Mouse (Mus musculus): ENCODE results near the gene Rtp2.
"Not testable (repeated sequence)": the region's sequence is repeated elsewhere in the genome, so short reads cannot be mapped to it uniquely, and the experiment has no call there.

The Rtp2 gene

DNA sequence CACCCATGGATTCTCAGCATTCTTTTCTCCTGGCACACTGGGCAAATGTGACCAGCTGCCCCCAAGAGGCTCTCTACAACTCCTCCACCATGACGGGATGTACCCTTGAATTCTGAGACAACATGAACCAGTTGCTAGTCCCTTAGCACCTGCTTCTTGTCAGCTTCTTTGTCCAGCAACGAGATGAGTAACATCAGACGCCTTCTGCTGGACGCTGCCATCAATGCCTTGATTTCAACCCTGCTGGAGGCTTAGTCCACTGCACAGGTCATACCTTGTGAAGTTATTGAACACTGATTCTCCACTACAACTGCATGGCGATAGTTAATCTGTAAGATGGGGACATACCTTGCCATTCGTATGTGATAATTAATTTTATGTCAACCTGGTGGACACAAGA, 15.5 kb upstream of the Rtp2 start:
- no peak for DNase-seq

DNA sequence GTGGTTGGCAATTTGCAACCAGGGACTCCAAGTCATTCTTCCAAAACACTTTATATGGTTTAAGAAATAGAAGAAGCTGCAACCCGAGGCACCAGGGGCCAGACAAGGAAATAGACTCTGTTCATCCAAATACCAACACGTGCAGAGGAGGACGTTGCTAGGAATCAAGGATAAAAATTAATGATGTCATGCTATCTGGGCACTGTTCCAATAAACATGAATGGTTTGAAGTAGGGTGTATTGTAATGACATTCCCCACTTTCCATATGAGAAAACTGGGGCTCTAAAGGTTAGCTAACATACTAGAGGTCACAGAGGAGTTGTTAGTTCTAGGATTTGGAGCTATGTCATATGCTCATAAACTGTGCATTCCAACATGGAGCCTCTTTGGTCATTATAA, 12.6 kb upstream of the Rtp2 start:
- no peak for DNase-seq

DNA sequence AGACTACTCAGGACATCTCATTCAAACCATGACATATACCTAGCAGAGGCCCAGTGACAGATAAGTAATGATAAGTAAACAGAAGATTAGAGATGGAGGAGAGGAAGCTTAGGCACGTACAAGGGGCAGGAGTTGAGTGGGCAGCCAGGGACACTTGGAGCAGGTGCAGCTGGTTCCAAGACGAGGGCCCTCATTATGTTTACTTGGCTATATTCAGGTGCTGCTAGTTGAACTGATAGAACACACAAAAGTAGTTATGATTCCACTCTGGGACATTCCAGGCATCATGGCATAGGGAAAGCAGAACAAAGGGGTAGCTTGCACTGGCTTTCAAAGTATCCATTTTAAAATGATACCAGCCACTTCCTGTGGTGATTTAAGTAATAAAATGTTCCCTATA, 2.2 kb upstream of the Rtp2 start:
- no peak for DNase-seq

DNA sequence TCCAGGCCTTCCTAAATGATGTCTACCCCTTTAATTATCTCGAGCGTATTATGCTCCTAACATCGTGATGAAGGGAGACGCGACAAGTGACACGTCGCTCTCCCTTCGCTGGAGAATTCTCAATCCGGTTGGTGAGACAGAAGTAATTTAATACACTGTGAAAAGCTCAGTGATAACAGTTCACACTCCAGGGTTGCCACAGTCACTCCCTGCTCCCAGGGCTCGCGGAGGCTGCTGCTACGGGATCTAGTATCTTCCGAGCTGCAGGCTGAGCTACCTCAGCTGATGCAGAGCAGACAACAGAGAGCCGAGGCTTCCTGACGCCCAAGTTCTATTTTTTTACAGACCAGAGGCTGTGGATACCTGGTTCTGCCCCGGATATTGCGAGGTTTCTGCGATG, 919 bp downstream of the Rtp2 start:
- no peak for DNase-seq

DNA sequence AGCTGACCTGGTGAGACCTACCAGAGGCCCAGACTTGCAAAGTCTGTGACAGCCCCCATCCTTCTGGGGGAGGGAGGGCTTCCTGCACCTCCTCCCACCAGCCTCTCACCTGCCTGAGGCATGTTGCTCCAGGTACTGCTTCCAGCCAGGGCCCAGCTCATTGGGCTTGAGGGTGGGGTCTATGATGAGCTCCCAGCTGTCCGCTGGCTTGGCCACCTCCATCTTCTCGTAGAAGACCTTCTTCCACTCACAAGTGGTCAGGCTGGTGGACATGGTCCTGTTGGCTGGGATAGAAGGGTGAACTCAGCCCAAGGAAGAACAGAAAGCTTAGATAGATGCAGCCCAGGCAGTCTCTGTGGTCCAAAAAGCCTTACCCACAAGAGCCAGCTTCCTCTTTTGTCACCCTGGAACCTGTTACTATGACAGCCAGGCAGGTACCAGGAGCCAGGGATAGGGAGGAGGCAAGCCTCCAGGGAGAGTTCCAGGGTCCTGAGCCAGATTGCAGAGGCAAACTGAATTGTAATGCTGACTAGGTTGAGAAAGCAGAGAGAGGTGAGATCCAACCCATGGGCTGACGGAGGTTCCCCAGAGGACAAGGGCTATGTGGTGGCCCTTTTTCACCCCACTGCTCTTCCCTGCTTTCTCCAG, 1.6 kb downstream of the Rtp2 start:
- DNase-seq: no peak

DNA sequence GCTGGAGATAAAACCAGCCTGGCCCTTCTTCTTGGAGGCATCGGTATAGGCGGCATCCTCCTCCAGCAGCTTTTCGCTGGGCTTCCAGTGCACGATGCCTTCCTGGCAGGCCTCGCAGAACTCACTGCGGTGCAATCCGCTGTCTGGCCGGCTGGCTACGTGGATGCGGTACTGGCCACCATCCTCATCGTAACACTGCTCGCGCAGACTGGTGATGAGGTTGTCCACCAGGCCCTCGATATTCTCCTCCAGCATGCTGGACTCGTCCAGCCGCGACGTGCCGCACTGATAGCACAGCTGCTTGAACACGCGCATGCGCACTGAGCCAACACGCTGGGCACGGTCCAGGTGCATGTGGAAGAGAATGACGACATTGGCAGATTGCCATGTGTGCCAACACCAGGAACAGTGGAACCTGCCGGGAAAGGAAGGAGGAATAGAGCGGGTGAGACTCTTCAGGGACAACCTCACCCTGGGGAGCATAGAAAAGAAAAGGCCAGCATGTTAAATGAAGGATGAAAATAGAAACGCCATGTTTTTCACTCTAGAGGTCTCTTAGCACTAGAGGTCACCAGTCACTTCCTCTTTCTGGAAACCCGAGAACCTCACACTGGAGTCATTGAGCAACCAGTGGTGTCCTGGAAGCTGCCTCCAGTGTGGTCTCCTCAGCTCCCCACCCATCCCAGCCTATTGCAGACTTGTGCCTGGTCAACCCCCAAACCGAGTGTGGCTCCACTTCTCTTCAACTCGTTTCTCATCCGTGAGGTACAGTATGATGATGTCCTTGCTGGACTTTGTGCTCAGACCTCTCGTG, 4.7 kb downstream of the Rtp2 start:
- peak in 1 of 2 experiments; percentile 26 for DNase-seq

DNA sequence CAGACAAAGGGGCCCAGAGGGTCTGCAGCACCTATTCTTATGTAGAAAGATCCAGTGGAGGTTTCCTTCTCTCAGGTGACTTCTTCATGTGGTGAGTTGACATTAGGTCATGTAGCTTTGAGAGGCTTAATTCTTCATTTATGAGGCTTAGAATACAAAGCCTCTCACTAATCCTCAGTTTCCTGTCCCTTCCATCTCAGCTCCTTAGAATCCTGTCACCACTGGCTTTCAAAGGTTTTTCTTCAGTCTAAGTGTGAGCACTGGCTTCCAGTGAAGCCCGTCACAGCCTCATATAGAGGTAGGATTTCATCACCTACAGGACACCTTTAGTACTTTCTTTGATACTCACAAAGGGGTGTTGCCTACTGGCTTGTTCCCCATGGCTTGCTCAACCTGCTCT, 9.3 kb downstream of the Rtp2 start:
- no peak for DNase-seq

DNA sequence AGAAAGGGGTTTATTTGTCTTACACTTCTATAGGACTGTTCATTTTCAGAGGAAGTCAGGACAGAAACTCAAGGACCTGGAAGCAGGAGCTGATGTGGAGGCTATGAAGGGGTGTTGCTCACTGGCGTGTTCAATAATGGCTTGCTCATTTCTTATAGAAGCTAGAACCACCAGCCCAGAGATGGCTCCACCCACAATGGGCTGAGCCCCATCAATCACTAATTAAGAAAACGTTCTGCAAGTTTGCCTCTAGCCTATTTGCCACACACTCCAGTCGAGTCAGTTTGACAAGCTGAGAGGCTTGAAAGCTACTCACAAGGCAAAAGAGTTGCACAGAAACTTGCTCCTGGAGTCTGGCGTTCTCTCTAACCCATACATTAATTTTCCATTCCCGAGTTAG, 10.5 kb downstream of the Rtp2 start:
- no peak for DNase-seq

DNA sequence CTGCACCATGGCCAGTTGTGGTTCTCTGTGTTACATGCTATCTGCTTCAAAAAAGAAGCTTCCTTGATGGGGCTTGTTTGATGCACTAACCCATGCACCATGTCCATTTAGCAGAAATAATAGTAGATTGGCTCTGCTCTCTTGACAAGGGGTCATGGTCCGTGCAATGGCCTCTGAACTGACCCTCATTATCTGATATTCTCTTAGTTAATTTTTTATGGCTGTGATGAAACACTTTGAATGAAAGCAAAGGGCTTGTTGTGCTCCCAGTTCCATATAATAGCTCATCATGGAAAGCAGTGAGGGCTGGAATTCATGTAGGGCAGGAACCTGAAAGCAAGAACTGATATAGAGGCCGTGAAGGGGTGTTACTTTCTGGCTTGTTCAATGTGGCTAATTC, 12.8 kb downstream of the Rtp2 start:
- no peak for DNase-seq

DNA sequence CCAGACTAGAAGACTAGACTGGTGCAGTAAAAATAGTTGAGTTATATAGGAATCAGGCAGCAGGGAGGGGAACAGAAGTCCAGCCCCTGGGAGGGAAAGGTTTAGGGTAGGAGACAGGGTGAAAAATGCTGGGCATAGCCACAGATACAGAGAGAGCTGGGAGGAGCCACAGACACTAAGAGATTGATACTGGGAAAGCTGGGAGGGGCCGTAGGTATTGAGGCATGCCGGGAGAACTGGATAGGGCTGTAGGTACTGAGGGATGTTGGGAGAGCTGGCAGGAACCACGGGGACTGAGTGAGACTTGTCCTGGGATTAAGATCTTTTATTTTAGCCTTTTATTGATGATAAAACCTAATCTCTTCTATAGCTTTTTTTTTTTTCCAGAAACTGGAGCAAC, 18.8 kb downstream of the Rtp2 start:
- DNase-seq: no peak

DNA sequence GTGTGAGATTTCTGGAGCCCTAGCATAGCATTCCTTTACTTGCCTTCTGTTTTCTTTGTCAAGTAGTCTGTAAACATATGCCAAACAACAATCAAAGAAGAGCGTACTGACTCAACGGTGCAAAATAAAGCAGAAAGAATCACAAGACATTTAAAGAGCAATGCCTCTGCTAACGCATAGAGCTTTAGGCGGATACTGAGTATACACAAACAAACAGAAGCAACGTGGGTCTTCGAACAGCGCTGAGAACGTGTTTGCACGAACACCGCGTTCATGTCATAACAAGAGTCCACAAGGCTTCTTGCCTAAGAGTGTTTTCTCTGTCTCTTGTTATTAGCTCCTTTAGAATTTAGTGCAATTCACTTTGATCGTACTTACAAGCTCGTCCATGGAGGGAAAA, 19.5 kb downstream of the Rtp2 start:
- no peak for DNase-seq

DNA sequence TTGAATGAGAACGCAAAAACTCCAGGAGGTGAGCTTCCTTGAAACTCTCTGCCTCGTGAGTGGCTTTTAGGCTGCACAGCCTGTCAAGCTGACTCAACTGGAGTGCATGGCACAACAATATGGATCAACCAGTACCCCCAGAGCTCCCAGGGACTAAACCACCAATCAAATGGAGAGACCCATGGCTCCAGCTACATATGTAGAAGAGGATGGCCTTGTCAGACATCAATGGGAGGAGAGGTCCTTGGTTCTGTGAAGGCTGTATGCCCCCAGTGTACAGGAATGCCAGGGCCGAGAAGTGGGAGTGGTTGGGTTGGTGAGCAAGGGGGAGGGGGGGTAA, 23.2 kb downstream of the Rtp2 start:
- not testable (repeated sequence) for DNase-seq

DNA sequence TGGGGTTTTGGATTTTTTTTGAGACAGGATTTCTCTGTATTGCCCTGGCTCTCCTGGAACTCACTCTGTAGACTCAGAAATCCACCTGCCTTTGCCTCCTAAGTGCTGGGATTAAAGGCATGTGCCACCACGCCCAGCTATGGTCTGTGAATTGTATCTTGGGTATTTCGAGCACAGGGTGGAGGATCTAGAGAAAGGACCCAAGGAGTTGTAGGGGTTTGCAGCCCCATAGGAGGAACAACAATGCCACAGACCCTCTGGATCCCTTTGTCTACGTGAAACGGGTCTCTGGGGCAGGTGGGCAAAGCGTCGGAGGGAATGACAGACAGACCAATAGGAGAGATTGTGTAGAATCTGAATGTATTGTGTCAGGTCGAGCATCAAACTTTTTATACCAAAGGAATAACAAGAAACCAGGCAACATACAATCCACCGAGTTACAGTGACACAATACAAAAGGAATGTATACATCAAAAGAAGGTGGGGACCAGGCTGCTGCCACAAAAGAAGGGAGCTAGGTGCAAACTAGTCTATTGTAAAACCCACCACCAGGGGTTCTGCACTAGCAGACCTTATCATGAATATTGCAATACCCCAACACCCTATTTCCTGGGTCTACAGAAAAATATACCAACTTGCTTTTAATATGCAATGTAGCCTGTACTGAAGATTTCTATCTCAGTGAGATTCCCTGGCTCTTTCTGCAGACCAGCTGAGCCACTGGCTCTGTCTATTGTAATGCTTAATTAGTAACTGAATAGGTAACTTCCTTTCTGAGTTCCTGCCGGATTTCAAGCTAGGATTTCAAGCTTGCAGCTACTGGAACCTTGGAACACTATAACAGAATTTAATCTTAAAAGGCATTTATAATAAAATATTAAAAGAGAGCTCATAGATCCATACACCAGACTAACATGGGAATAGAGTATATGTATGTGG, 23.8 kb downstream of the Rtp2 start:
- not testable (repeated sequence) for DNase-seq

DNA sequence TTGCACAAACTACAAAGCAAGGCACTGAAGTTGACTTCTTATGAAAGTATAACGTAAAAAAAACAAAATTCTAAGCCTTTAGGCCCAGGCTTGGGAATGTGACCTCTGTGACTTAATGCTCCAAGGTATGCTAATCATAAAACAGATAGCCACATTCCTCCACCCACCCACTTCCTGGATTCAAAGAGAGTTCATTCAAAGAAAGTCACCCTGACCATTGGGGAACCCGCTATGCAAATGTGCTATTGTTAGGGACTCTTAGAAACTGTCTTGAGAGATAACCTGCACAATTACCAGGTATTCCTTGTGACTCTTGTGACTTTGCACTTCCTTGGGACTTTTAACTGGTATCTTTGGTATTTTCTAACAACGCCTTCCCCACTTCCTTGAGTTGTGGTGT, 25.6 kb downstream of the Rtp2 start:
- not testable (repeated sequence) for DNase-seq

DNA sequence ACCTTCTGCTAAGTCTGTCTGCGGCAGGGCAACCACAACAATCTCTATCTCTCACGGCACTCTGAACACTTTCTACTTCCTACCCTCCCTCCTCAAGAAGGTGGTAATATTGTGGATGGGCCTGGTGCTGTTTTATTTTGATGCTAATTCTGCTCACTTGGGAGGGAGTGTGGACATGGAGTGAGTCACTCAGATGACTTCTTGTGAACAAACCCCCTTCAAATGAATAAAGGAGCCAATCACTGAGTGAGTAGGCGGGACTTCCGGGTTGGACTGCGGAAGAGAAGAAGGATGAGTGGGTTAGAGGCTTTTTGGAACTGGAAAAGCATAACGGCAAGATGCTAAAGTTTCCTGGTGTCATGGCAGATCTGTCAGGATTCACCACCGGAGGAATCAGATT, 30.8 kb downstream of the Rtp2 start:
- no peak for DNase-seq

DNA sequence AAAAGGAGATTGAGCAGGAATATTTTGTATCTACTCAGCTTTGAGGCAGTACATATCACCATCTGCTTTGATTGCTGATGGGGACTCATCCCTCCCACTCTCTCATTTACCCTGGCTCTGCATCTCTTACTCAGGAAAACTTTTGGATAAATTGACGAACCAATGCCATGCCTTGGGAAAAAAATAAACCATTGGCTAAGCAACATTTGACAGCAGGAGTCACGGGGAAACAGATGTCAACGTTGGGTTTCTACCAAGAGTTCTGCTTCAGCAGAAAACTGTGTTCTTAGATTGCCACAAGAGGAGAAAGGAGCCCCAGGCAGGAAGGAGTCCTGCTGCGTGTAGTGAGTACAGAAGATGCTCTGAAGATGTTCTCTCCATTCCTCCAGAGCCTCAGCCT, 32.1 kb downstream of the Rtp2 start:
- no peak for DNase-seq

DNA sequence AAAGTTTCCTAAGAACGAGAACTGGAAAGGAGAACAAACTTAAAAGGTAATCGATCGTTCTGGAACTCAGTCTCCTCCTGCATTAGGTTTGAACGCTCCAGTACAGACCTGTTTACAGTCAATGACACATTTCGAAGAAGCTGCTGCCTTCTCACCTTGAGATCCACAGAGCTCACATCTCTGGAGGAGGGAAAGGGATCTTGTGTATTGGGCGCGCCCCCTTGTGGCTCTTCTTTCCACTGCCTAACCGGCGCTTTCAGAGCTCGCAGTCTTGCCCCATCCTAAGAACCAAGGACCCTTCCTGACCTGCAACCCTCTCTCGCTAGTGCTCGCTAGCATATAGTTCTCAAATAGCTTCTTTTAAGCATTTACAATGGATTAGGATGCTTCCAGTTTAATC, 33.4 kb downstream of the Rtp2 start:
- peak; percentile 91 to 93 for DNase-seq

DNA sequence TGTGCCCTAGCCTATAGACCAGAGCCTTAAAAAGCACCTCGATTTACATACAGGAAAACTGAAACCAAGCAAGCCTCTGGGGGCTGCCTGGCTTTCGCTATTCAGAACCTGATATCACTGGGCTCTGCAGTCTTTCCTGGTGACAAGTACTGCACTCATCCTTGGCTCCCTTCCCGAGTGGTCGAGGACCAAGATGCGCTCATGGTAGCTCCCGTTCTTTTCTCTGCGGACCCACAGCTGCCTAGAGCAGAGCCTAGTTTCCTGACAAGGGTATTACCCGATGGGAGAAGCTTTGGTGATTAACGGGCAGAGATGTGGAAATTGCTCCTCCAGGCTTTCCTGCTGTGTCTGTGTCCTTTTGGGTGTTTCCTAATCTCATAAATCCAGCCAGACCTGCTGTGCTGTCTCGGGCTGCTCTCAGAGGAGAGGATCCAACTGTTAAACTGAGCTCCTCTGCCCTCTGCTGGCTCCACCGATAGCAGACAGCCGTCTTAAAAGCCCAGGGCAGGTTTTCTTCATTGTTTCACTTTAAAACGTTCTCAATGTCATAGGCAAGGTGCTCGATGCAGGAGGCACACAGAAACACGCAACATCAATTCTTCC, 34.1 kb downstream of the Rtp2 start:
- peak; percentile 82 to 84 for DNase-seq

DNA sequence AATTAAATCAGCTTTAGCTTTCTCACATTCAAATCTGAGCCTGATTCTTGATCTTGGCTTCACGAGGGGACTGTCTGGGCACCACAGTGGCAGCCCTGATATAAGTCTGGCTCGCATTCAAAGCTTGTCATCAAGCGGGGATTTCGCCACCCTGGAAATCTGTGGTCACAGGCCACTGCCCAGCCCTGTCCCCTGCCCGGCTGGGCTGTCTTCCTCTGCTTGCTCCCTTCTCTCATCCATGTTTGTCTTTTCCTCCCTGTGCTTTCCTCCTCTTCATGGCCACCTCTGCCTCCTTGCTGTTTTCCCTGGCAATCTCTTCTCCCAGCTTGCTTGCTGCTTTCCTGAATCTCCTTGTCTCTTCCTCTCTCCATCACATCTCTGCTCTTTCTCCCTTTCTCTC, 34.7 kb downstream of the Rtp2 start:
- DNase-seq: peak; percentile 23 to 27

DNA sequence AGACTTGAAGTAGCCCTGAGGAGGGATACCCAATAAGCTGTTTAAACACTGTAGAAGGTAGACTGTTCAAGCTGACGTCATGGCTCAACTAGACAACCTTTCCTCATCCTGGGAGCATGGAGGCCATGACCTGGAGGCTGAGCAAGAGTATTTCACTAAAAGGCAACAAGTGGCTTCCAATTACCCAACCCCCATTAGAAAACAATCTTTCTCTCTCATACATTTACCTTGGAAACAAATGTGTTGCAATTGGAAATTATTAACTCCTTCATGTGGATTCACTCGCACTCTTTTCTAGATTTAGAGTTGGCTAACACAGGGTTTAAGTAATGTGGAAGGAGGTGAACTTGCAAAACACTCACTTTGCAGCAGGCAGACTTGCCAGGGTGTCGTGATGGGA, 37.1 kb downstream of the Rtp2 start:
- DNase-seq: no peak

DNA sequence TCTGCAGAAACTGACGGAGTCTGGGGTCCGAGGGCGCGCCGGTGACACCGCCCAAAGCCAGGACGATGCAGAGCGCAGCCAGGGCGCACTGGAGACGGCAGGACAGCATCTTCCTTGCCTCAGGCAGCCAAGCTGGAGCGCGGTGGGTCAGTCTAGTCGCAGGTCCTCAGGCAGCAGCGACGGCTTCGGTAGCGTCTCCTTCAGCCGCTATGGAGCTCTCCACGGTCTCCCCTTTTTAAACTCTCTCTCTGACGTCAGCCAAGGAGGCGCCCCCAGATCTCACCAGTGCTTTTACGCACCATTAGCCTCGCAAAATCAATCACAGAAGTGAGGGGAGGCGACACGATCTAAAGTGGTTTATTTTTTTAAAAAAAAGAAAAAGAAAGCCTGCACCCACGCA, 41.6 kb downstream of the Rtp2 start, which contains the start of gene Sst:
TSS of gene Sst (minus strand) at position 323 of the 400 bp plus-strand sequence.
- DNase-seq: peak; percentile 10 to 18

DNA sequence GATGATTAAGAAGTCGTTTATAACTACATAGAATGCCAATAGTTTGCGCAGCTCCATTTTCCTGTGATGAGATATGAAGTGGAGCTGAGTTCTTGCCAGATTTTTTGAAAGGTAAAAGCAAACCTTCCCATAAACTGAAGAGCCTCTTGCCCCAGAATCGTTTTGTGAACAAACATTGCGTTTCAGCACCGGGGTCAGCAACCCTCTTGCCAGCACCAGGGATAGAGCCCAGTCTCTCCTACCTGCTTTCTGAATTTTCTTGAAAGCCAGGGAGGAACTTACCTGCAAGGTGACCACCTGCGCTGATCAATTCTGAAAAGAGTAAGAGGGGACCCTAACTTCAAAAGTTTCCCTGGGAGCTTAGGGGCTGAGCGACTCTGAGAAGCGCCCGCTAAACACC, 42.0 kb downstream of the Rtp2 start:
- no peak for DNase-seq

DNA sequence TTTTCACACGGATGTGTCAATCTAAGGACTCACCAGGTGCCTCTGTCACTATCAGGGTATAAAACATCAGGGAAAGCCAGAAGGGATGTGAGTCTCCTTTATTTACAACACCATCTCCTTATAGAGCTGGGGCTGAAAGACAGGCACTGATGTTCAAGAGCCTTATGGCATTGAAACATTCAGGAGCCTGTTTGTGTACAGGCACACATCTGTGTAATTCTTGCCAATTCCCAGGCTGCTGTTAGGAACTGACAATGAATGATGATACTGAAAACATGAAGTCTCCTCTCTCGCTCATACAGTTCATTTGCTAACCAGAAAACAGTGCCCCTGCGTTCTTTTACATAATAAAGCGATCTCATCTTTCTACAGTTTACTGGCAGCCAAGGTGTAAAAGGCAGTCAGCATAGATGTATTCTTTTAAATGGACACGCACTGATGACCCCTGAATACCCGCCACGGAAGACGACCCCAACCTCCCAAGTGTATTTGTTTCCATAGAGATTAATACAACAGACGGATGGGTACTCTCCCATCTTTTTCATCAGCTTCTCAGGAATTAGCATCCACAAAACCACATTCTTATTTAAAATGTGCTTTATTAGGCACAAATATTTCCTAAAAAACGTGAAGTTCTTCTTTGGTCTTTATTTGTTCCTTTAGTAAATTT, 44.1 kb downstream of the Rtp2 start:
- DNase-seq: no peak
